Mouse (Mus musculus) T-helper 2 cell (primary cell): ENCODE data around the gene Cstb.

Source experiments
- in situ Hi-C: fragments of 300-600 bp; cut with MboI, MseI; formaldehyde crosslinking; loops from one replicate; pipeline ENCODE4 v1.15.1; 2025; ENCODE audit warnings: high pct_unique_total_duplicates

Gene Cstb

DNA sequence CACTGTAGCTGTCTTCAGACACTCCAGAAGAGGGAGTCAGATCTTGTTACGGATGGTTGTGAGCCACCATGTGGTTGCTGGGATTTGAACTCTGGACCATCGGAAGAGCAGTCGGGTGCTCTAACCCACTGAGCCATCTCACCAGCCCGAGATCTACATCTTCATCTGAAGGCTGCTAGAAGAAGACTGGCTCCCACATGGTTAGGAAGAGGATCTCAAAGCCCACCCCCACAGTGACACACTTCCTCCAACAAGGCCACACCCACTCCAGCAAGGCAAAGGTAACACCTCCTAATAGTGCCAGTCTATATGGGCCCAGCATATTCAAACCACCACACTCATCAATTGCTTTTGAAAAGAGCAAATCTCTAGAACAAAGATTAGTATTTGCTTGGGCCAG is 10.5 kb upstream of the Cstb start:
- in situ Hi-C loops = loop anchor here (25.0 kb wide), 1 partner anchor 403 kb away; the partner anchor contains the start of gene Pfkl

DNA sequence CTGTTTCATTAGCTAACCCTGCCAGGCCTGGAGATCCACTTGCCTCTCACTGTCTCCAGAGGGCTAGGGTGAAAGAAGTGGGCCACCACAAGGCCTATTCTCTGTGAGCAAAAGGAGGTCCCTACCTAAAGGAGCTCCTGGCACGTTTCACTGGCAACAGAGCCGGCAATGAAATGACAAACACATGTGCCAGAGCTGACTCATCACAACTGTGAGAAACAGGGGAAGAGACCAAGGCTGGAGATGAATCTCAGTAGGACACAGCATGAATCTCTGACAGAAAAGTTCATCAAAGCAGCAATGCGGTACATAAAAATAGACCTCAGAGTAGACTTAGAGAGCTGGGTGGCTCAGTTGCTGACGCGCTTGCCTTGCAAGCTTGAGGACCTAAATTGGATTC is 7.6 kb upstream of the Cstb start:
- in situ Hi-C loops = loop anchor here (25.0 kb wide), 1 partner anchor 406 kb away; the partner anchor contains the start of gene Pfkl

DNA sequence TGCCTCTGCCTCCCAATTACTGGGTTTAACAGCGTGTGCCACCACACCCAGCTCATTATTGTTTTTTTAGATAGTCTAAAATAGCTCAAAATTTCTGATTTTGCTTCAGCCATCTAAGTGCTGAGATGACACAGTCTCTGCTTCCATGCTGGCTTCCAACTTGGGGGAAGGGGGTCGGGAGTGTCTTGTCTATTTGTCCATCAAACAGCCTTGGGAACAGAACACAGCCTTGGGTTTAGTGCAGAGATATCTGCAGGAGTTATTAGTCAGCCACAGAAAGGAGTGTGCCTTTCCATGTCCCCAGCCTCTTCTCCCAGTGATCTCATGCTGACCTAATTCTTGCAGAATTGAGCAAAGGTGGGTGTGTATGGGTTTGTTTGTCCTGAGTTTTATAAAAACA is 6.7 kb upstream of the Cstb start:
- in situ Hi-C loops = loop anchor here (25.0 kb wide), 1 partner anchor 406 kb away; the partner anchor contains the start of gene Pfkl

DNA sequence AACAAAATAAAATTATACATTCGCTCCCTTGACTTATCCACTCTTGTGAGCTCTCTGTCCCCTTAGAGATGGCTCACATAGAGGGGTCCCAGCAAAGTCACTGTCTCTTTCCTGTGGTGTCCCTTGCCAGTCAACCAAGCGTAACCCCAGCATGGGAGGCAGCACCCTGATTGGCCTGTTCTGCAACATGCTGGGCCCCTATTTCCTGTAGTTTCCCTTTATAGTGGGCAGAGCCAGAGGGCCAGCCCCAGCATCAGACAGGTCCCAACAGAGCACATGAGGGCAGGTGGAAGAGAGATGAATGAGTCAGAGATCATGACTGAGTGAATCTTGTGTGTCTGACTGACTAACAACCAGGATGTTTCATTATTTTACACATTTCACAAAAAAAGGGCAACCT is 4.5 kb upstream of the Cstb start:
- in situ Hi-C loops = loop anchor here (25.0 kb wide), 1 partner anchor 409 kb away; the partner anchor contains the start of gene Pfkl

- in situ Hi-C loops = loop anchor here (25.0 kb wide), 1 partner anchor 410 kb away; the partner anchor contains the start of gene Pfkl
Observed at GRCm38 (mm10) chr10:78422614-78423013, 2.9 kb upstream of the Cstb start.

DNA sequence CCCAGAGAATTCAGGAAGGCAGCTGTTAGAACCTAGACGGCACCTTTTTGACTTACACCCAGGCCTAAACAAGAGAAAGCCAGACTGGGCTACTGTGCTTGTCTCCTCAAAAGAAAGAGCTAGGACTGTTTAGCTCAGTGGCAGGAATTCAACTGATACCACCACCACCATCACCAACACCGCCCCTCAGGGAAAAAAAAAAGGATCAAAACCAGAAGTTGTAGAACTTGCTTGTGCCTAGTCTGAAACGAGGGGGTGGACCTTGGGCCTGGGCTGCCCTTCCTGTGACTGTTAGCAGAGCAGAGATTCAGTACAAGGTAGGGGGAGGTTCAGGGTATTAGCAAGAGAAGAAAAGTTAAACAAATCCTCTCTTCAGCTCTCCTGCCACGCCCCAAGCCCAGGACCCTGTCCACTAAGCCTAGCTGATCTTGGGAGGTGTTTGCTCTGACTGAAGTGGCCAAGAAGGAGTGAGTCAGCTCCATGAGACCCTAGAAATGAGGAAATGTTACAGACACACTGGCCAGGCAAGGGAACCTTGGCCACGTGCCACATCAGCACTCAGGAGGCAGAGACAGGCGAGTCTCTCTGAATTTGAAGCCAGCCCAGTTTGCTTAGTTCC is 757 bp downstream of the Cstb start:
- in situ Hi-C loops = no loop called here

DNA sequence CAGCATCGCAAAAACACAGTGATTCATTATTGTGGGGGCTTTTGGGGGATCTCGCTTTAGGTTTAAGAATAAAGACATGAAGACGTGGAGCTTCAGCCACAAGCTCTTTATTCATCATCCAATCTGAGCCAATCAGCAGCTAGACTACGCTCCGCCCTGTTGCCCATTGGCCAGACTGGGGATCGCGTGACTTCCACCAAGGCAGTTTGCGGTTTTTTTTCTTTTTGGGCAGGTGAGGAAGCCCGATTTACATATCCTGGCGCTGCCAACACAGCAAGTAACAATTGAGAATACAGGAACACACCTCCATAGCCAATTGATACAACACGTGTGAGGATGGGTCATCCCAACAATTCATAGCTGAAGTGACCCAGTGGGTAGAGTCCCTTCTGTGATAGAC is 2.6 kb downstream of the Cstb start:
- in situ Hi-C loops = no loop called here

- in situ Hi-C loops = no loop called here
Observed at GRCm38 (mm10) chr10:78429180-78429579, 3.7 kb downstream of the Cstb start.

- in situ Hi-C loops = no loop called here
Observed at GRCm38 (mm10) chr10:78429776-78430175, 4.3 kb downstream of the Cstb start.

DNA sequence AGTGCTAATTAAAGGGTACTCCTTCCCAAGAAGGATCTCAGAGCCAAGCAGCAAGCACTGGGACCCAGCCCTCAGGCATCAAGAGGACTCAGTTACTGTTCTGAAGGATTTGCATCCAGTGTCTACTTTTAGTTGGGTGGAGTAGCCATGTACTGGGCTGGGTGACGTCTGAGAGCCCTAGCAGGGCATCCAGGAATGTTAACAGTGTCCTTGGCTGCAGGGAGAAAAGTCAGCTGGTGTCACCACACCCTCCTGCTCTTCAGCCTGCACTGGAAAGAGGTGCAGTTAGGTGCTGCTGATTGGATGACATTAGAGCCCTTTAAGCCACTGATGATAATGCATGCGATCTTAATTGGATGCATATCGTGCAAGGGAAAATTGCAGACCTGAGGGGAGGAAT is 7.4 kb downstream of the Cstb start:
- in situ Hi-C loops = no loop called here

DNA sequence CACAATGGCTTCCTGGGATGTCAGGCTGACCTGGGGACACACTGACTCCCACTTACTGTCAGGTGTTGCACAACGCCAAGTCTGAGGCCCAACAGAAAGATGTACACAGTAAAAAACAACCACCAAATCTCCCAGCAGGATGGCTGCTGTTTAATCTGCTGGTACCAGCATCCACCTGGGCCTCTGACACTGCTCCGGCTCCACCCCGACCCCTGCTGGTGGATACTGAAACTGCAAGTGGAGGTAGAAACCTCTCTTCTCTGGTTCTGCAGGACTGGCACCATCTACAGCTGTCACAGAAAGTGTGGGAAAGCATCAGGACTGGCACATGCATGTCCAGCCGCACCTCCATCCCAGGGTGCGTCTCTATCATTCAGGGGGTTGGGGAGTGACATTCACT is 12.6 kb downstream of the Cstb start:
- in situ Hi-C loops = no loop called here

DNA sequence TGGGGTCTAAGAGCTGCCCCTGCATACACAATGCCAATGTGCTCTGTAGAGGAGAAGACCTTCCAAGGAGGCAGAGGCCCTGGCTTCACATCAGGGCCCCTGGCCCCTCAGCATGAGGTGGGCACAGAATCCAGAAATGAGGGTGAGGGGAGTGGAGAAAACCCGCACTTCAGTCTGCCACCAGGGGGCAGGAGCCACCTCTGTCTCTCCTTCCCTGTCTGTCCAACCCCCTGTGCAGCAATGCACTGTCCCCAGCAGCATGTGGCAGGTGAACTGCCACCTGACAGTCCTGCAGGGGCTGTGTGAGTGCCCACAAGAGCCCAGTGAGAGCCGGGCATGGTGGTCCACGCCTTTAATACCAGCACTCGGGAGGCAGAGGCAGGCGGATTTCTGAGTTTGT is 14.1 kb downstream of the Cstb start:
- in situ Hi-C loops = no loop called here

- in situ Hi-C loops = no loop called here
Observed at GRCm38 (mm10) chr10:78439990-78440389, 14.5 kb downstream of the Cstb start.

GRCm38 (mm10) chr10:78440812-78441211 is 15.3 kb downstream of the Cstb start:
- in situ Hi-C loops = no loop called here

- in situ Hi-C loops = no loop called here
Observed at GRCm38 (mm10) chr10:78441606-78442005, 16.1 kb downstream of the Cstb start.

- in situ Hi-C loops = no loop called here
Observed at GRCm38 (mm10) chr10:78442292-78442691, 16.8 kb downstream of the Cstb start.

DNA sequence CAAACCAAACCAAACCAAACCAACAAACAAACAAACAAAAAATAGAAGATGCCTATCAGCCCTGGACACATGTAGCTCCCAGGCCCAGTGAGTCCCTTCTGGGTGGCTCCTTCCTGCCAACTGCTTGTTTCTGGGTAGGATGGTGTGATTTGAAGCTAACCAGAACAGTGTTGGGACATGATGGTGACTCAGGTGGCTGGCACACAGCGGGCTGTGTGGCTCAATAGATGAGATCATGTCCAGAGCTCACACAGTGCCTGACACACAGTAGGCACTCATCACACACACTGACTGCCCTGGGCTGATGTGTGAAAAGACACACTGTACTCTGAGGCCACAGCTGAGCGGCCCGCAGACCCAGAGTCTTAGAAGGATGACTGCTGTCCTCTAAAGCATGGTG is 20.7 kb downstream of the Cstb start:
- in situ Hi-C loops = no loop called here

GRCm38 (mm10) chr10:78447396-78447795 is 21.9 kb downstream of the Cstb start:
- in situ Hi-C loops = no loop called here

DNA sequence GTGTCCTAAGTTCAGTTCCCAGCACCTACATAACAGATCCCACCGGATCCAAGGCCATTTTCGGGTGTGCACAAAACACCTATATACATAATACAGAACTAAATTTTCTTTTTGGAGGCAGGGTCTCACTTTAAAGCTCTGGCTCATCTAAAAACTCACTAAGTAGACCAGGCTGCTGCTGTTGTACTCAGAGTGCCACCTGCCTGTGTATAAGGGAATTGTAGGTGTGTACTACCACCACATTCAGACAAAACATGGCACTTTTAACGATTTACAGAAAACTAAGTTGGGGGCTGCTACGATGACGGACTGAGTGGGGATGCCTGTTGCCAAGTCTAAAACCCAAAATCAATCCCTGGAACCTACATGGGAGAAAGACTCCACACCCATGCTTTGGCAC is 25.3 kb downstream of the Cstb start:
- in situ Hi-C loops = no loop called here

- in situ Hi-C loops = no loop called here
Observed at GRCm38 (mm10) chr10:78452641-78453040, 27.2 kb downstream of the Cstb start.

- in situ Hi-C loops = no loop called here
Observed at GRCm38 (mm10) chr10:78456696-78457095, 31.2 kb downstream of the Cstb start.

DNA sequence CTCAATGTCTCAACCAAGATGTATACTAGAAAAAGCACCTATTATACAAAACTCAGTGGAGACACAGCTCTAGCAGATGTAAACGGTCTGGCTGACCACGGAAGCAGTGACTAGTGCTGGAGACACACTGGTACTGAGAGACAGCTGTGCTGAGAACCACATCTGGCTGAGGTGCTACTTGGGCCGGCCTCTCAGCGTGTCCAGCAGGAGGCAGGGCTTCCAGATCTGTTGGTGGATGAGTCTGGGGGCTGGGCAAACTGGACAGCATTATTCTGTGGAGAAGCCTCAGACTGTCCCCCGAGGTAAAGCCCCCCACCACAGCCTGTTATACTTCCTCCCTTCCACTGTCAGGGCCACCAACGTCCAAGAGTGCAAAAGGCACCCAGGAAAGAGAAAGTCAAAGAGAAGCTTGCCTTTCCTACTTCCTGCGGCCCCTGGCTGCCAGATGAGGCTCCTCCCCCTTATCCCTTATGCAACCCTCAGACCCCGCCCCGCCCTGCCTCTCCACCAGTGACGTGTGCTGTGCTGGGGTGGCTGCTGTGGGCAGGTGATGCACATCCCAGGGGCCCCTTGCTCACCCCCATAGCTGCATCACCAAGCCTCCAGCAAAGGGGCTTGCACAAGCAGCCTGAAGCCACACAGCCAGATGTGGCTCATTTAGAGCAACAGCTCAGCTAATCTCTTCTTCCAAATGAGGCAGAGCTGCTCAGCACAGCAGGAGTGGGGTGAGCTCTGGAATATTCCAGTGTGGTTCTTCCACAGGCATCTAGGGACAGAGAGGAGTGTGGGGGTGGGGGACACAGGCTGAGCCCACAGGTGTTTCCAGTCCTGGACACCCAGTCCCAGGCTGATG is 32.3 kb downstream of the Cstb start:
- in situ Hi-C loops = no loop called here
